Mouse (Mus musculus) olfactory bulb, adult 2 months (tissue): ENCODE data around the gene Inf2.

ENCODE experiments used
- CTCF ChIP-seq: fragments of 200-500 bp; IDR thresholded peaks from 2 replicates; pipeline ENCODE4 v1.5.1; 2012; ENCODE audit warnings: low read depth, mild to moderate bottlenecking, low read length, moderate library complexity; ENCODE audit not compliant: insufficient read depth
- POLR2A ChIP-seq: fragments of 200-500 bp; IDR thresholded peaks from 2 replicates; pipeline ENCODE4 v1.6.1; 2012; ENCODE audit warnings: mild to moderate bottlenecking, low read depth, low read length, moderate library complexity; ENCODE audit not compliant: insufficient read depth

DNA sequence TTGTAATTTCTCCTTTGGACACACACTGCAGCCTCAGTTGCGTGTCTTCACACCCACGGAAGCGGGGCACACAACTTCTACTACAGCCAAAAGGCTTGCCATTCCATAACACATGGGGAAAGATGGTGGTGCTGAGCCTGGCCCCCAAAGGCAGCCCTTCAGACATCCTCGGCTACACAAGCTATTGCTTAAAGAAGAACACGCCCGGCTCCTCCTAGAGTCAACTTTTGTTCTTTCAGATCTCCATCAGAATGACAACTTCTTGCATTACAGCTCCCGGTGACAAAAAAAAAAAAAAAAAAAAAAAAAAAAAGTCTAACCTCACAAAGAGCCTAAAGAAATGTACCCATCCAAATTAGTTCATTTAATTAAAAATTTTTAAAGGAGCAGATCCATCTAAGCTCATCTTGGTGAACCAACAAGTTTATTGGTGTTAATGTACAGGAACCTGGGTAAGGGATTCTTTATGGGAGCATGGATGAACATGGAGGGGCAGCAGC, 49.1 kb upstream of the Inf2 start:
- no peak for TF ChIP-seq POLR2A
- no peak for TF ChIP-seq CTCF
